Mouse (Mus musculus): ENCODE results near the gene Suds3. TPM values are rescaled to one million over a fixed set of nuclear protein-coding genes. Genes with fewer than 3 reads are reported as not detected.

The Suds3 gene
- polyA plus RNA-seq (2014; fragmentation: Nextera tagmentation; extraction: Ambion mirVana), result 49.0 and 50.3 TPM in 2 replicates

DNA sequence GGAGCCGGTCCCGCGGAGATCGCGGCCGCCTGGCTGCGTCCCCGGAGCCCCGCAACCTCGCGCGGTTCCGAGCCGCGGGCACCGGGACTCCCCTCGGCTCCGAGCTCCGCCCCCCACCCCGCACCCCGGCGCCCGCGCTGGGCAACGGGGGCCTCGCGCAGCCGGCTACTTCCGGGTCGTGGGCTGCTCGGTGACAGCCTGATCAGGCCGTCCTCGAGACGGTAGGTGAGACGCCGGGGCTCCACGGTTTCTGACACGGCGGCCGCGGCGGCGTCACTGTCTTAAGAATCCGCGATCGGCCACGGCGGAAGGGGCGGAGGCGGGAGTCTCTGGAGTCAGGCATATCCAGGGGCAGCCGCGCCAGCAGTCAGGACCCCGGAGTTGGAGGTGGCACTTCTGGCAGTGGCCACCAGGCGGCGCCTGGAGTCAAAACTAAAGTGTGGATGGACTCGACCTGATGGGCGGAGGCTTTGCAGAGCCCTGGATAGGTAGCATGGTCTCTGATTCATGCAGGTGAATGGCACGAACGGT is at the start of gene Suds3:
Gene Suds3 (minus strand): TSS at position 278 of the 531 bp plus-strand sequence.
- Histone ChIP-seq H3K27ac (ENCODE audit: low read depth, low read length) (peak within 1 kb of the TSS; percentile 73), H3K4me2 (peak within 1 kb of the TSS; percentile 88), H3K4me3 (ENCODE audit: low read depth, low read length) (peak within 1 kb of the TSS; percentile 98), H3K9ac (ENCODE audit: low read length) (peak within 1 kb of the TSS; percentile 87), H3K9me3 (ENCODE audit: control insufficient read depth, low read length) (no peaks in the 10 kb centered on the region), H3K27me3 (ENCODE audit: control insufficient read depth, insufficient read depth, low read length) (peaks cover 1% of the 10 kb centered on the region; the same call in 1 of the 2 replicates), H3K36me3 (ENCODE audit: control insufficient read depth, insufficient read depth, low read length) (peaks cover 12% of the 10 kb centered on the region; the same call in 1 of the 2 replicates), H3K4me1 (ENCODE audit: control insufficient read depth, insufficient read depth, low read length) (peaks cover 7% of the 10 kb centered on the region)
- ATAC-seq (ENCODE audit: low FRiP score) (peak; percentile 77), DNase-seq (ENCODE audit: low spot score, missing footprints) (peak; percentile 99)
- WGBS, result 2% methylated on average over 57 of the region's 59 CpGs

DNA sequence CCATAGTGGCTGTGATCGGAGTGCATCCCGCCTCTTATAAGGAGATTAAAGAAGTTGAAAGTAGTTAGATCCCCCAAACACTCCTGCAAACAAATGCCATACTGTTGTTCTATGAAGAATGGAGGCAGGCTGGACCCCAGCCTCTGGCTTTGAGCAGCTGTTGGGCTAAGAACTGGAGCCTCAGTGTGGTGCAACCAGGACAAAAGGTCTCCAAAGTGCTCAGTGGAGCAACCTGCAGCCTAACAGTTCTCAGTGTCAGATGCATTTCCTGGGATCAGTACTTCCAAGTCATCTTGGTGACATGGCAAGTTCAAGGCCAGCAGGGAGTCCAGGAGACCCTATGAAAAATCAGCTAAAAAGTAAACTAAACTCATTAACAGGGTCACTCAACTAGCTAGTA is 49.0 kb upstream of the Suds3 start:
- H3K4me3 ChIP-seq (ENCODE audit: low read depth, low read length), result no peak overlapping the region
- H3K27me3 ChIP-seq (ENCODE audit: control insufficient read depth, insufficient read depth, low read length), result no peaks in the 10 kb centered on the region
- H3K27ac ChIP-seq (ENCODE audit: low read depth, low read length), result no peak overlapping the region
- no peaks in the 10 kb centered on the region for H3K36me3 ChIP-seq (ENCODE audit: control insufficient read depth, insufficient read depth, low read length)
- DNase-seq (ENCODE audit: low spot score, missing footprints) (no peak), ATAC-seq (ENCODE audit: low FRiP score) (no peak)
- H3K9me3 ChIP-seq (ENCODE audit: control insufficient read depth, low read length), result no peaks in the 10 kb centered on the region
- no peak overlapping the region for H3K9ac ChIP-seq (ENCODE audit: low read length)
- H3K4me1 ChIP-seq (ENCODE audit: control insufficient read depth, insufficient read depth, low read length), result no peaks in the 10 kb centered on the region
- no peak overlapping the region for H3K4me2 ChIP-seq
- WGBS, result 77% methylated on average over 2 of the region's 2 CpGs

DNA sequence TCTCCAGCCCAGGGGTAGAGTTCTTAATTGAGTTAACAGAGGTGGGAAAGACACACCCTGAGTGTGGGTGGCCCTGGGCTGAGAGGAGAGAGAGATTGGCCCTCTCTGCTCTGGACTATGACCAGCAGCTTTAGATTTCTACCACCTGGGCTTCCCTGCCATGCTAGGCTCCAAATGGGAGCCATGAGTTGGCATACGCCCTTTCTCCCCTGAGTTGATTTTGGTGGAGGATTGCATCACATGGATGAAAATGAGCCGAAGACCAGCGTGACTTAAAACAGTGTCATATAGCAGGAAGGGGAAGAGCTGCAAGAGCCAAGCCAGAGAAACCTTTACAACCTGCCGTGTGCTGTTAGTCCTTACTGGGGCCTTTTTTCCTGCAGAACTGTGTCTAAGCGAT is 48.6 kb upstream of the Suds3 start:
- Histone ChIP-seq H3K4me2 (no peak overlapping the region), H3K9ac (ENCODE audit: low read length) (no peak overlapping the region), H3K4me3 (ENCODE audit: low read depth, low read length) (no peak overlapping the region), H3K36me3 (ENCODE audit: control insufficient read depth, insufficient read depth, low read length) (no peaks in the 10 kb centered on the region), H3K9me3 (ENCODE audit: control insufficient read depth, low read length) (no peaks in the 10 kb centered on the region), H3K27me3 (ENCODE audit: control insufficient read depth, insufficient read depth, low read length) (no peaks in the 10 kb centered on the region), H3K27ac (ENCODE audit: low read depth, low read length) (no peak overlapping the region), H3K4me1 (ENCODE audit: control insufficient read depth, insufficient read depth, low read length) (no peaks in the 10 kb centered on the region)
- ATAC-seq (ENCODE audit: low FRiP score), result no peak
- no peak for DNase-seq (ENCODE audit: low spot score, missing footprints)
- 87% methylated on average over 5 of the region's 5 CpGs for WGBS

- Histone ChIP-seq H3K9me3 (ENCODE audit: control insufficient read depth, low read length) (no peaks in the 10 kb centered on the region), H3K4me2 (no peak overlapping the region)
- WGBS, result 97% methylated on average over 13 of the region's 13 CpGs
Observed at GRCm38 (mm10) chr5:117163790-117164189, 47.9 kb upstream of the Suds3 start.

GRCm38 (mm10) chr5:117160499-117160898 is 44.6 kb upstream of the Suds3 start:
- Histone ChIP-seq H3K27ac (ENCODE audit: low read depth, low read length) (no peak overlapping the region), H3K27me3 (ENCODE audit: control insufficient read depth, insufficient read depth, low read length) (no peaks in the 10 kb centered on the region), H3K9me3 (ENCODE audit: control insufficient read depth, low read length) (no peaks in the 10 kb centered on the region), H3K4me3 (ENCODE audit: low read depth, low read length) (no peak overlapping the region), H3K36me3 (ENCODE audit: control insufficient read depth, insufficient read depth, low read length) (no peaks in the 10 kb centered on the region), H3K4me2 (no peak overlapping the region), H3K4me1 (ENCODE audit: control insufficient read depth, insufficient read depth, low read length) (no peaks in the 10 kb centered on the region), H3K9ac (ENCODE audit: low read length) (no peak overlapping the region)
- ATAC-seq (ENCODE audit: low FRiP score), result no peak
- 75% methylated on average over 10 of the region's 10 CpGs for WGBS
- no peak for DNase-seq (ENCODE audit: low spot score, missing footprints)

More at GRCm38 (mm10) chr5:117163790-117164189, 47.9 kb upstream of the Suds3 start:
- Histone ChIP-seq H3K27me3 (ENCODE audit: control insufficient read depth, insufficient read depth, low read length) (no peaks in the 10 kb centered on the region), H3K9ac (ENCODE audit: low read length) (no peak overlapping the region), H3K4me3 (ENCODE audit: low read depth, low read length) (no peak overlapping the region), H3K36me3 (ENCODE audit: control insufficient read depth, insufficient read depth, low read length) (no peaks in the 10 kb centered on the region), H3K27ac (ENCODE audit: low read depth, low read length) (no peak overlapping the region), H3K4me1 (ENCODE audit: control insufficient read depth, insufficient read depth, low read length) (no peaks in the 10 kb centered on the region)
- ATAC-seq (ENCODE audit: low FRiP score) (no peak), DNase-seq (ENCODE audit: low spot score, missing footprints) (no peak)

DNA sequence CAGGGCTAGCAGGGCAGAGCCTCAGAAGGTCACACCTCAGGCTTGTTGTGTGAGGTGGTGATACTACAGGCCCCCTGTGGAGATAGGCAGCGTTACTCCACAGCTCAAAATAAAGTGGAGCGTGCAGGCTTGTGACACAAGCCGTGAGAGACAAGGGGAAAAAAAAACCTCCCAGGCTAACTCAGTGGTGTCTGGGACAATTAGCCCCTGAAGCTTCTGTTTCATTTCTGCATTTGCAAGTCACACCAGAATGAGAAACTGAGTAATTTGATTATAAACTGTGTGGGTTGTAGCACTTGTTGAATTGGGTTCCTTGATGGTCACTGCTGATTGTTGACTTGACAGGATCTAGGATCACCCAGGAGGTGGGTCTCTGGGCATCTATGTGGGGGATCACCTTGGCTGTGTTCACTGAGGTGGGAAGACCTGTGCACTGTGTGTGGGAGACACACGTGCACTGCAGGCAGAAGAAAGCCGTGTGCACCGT is 43.9 kb upstream of the Suds3 start:
- Histone ChIP-seq H3K27me3 (ENCODE audit: control insufficient read depth, insufficient read depth, low read length) (no peaks in the 10 kb centered on the region), H3K4me3 (ENCODE audit: low read depth, low read length) (no peak overlapping the region), H3K36me3 (ENCODE audit: control insufficient read depth, insufficient read depth, low read length) (no peaks in the 10 kb centered on the region), H3K9ac (ENCODE audit: low read length) (no peak overlapping the region), H3K27ac (ENCODE audit: low read depth, low read length) (no peak overlapping the region), H3K9me3 (ENCODE audit: control insufficient read depth, low read length) (no peaks in the 10 kb centered on the region), H3K4me2 (no peak overlapping the region), H3K4me1 (ENCODE audit: control insufficient read depth, insufficient read depth, low read length) (no peaks in the 10 kb centered on the region)
- WGBS, result 59% methylated on average over 6 of the region's 6 CpGs
- ATAC-seq (ENCODE audit: low FRiP score), result no peak
- no peak for DNase-seq (ENCODE audit: low spot score, missing footprints)

- Histone ChIP-seq H3K4me2 (no peak overlapping the region), H3K4me3 (ENCODE audit: low read depth, low read length) (no peak overlapping the region), H3K27ac (ENCODE audit: low read depth, low read length) (no peak overlapping the region), H3K4me1 (ENCODE audit: control insufficient read depth, insufficient read depth, low read length) (no peaks in the 10 kb centered on the region), H3K9me3 (ENCODE audit: control insufficient read depth, low read length) (no peaks in the 10 kb centered on the region), H3K27me3 (ENCODE audit: control insufficient read depth, insufficient read depth, low read length) (no peaks in the 10 kb centered on the region), H3K36me3 (ENCODE audit: control insufficient read depth, insufficient read depth, low read length) (no peaks in the 10 kb centered on the region), H3K9ac (ENCODE audit: low read length) (no peak overlapping the region)
- no peak for ATAC-seq (ENCODE audit: low FRiP score)
- WGBS, result 75% methylated on average over 8 of the region's 8 CpGs
- DNase-seq (ENCODE audit: low spot score, missing footprints), result no peak
Observed at GRCm38 (mm10) chr5:117159326-117159725, 43.4 kb upstream of the Suds3 start.

- no peaks in the 10 kb centered on the region for H3K4me1 ChIP-seq (ENCODE audit: control insufficient read depth, insufficient read depth, low read length)
- no peak overlapping the region for H3K9ac ChIP-seq (ENCODE audit: low read length)
- no peak overlapping the region for H3K4me2 ChIP-seq
- no peak overlapping the region for H3K27ac ChIP-seq (ENCODE audit: low read depth, low read length)
- ATAC-seq (ENCODE audit: low FRiP score) (no peak), DNase-seq (ENCODE audit: low spot score, missing footprints) (no peak)
- H3K36me3 ChIP-seq (ENCODE audit: control insufficient read depth, insufficient read depth, low read length), result no peaks in the 10 kb centered on the region
- H3K9me3 ChIP-seq (ENCODE audit: control insufficient read depth, low read length), result no peaks in the 10 kb centered on the region
- H3K27me3 ChIP-seq (ENCODE audit: control insufficient read depth, insufficient read depth, low read length), result no peaks in the 10 kb centered on the region
- H3K4me3 ChIP-seq (ENCODE audit: low read depth, low read length), result no peak overlapping the region
- WGBS, result 72% methylated on average over 7 of the region's 7 CpGs
Observed at GRCm38 (mm10) chr5:117158335-117159018, 42.6 kb upstream of the Suds3 start.

- DNase-seq (ENCODE audit: low spot score, missing footprints), result no peak
- no peaks in the 10 kb centered on the region for H3K4me1 ChIP-seq (ENCODE audit: control insufficient read depth, insufficient read depth, low read length)
- 89% methylated on average over 15 of the region's 15 CpGs for WGBS
- H3K36me3 ChIP-seq (ENCODE audit: control insufficient read depth, insufficient read depth, low read length), result no peaks in the 10 kb centered on the region
- no peak overlapping the region for H3K9ac ChIP-seq (ENCODE audit: low read length)
- no peak overlapping the region for H3K4me2 ChIP-seq
- no peak overlapping the region for H3K4me3 ChIP-seq (ENCODE audit: low read depth, low read length)
- H3K9me3 ChIP-seq (ENCODE audit: control insufficient read depth, low read length), result 0 out of 2 replicates have a peak, but pooled peaks cover 3% of the 10 kb centered on the region
- no peak for ATAC-seq (ENCODE audit: low FRiP score)
- no peaks in the 10 kb centered on the region for H3K27me3 ChIP-seq (ENCODE audit: control insufficient read depth, insufficient read depth, low read length)
- no peak overlapping the region for H3K27ac ChIP-seq (ENCODE audit: low read depth, low read length)
Observed at GRCm38 (mm10) chr5:117153527-117154091, 37.7 kb upstream of the Suds3 start.

All from midbrain, embryonic 11.5 days (tissue).